Mouse (Mus musculus) lung, embryonic 14.5 days (tissue): ENCODE measurements around the gene Mfap2. TPM values are rescaled to one million over a fixed set of nuclear protein-coding genes. Genes with fewer than 3 reads are reported as not detected.

ENCODE experiments used
- ATAC-seq: fragments of 200-750 bp; cut with Nextera tagmentation; 2 replicates; pipeline ENCODE4 v1.8.0; 2017; ENCODE audit warnings: mild to moderate bottlenecking, moderate TSS enrichment, moderate library complexity; ENCODE audit not compliant: insufficient read depth
- DNase-seq: peaks from one replicate; pipeline ENCODE4 v3.0.0-alpha.2; 2015
- H3K27ac ChIP-seq: fragments of 300-500 bp; sonication (generic); 2 replicates; pipeline ENCODE4 v1.5.1; 2014; ENCODE audit warnings: low read depth, mild to moderate bottlenecking, moderate library complexity
- H3K27me3 ChIP-seq: fragments of 300-500 bp; sonication (generic); 2 replicates; pipeline ENCODE4 v1.6.1; 2014; ENCODE audit warnings: low read length, control low read depth; ENCODE audit not compliant: insufficient read depth
- H3K36me3 ChIP-seq: fragments of 300-500 bp; sonication (generic); 2 replicates; pipeline ENCODE4 v1.6.1; 2014; ENCODE audit warnings: control low read depth; ENCODE audit not compliant: insufficient read depth
- H3K4me1 ChIP-seq: fragments of 300-500 bp; sonication (generic); 2 replicates; pipeline ENCODE4 v1.6.1; 2014; ENCODE audit warnings: antibody characterized with exemption, control low read depth; ENCODE audit not compliant: insufficient read depth
- H3K4me2 ChIP-seq: fragments of 300-500 bp; sonication (generic); 2 replicates; pipeline ENCODE4 v1.6.1; 2014; ENCODE audit warnings: mild to moderate bottlenecking
- H3K4me3 ChIP-seq: fragments of 300-500 bp; sonication (generic); 2 replicates; pipeline ENCODE4 v1.5.1; 2014; ENCODE audit warnings: low read depth, low read length
- H3K9ac ChIP-seq: fragments of 300-500 bp; sonication (generic); 2 replicates; pipeline ENCODE4 v1.6.1; 2014
- H3K9me3 ChIP-seq: fragments of 300-500 bp; sonication (generic); 2 replicates; pipeline ENCODE4 v1.6.1; 2016; ENCODE audit warnings: low read depth, low read length, control low read depth
- CTCF ChIP-seq: IDR thresholded peaks from 2 replicates; pipeline ENCODE4 v1.5.1; 2016; ENCODE audit warnings: antibody characterized with exemption, low read depth
- WGBS: fragments of 180-500 bp; shearing (Covaris S2); extraction: QIAGEN DNeasy Blood & Tissue Kit; methylation state at CpG from one replicate; pipeline ENCODE4 v1.1.7; 2014; 5-methylcytosine and 5-hydroxymethylcytosine counted together
- polyA plus RNA-seq: library from polyadenylated mRNA; unstranded; fragments of >200 nt; fragmentation: Nextera tagmentation; extraction: Ambion mirVana; gene quantifications from 2 replicates; pipeline ENCODE4 v1.2.1, GENCODE M21; 2014

The Mfap2 gene
- polyA plus RNA-seq, 1 experiment from 2014 or later: 566 TPM

- H3K27ac ChIP-seq: peak overlapping the region; percentile 93
- H3K36me3 ChIP-seq: peaks cover 20% of the 10 kb centered on the region
- peaks cover 5% of the 10 kb centered on the region; the same call in 1 of the 2 replicates for H3K4me1 ChIP-seq
- H3K9me3 ChIP-seq: no peaks in the 10 kb centered on the region
- peak overlapping the region; percentile 67 for H3K4me3 ChIP-seq
- no peak for TF ChIP-seq CTCF
- DNase-seq: peak; percentile 39
- H3K4me2 ChIP-seq: peak overlapping the region; percentile 77
- ATAC-seq: no peak; the same call in 1 of the 2 replicates
- no peaks in the 10 kb centered on the region for H3K27me3 ChIP-seq
- 1% methylated on average over 32 of the region's 32 CpGs for WGBS
- H3K9ac ChIP-seq: peak overlapping the region; percentile 79
Observed at GRCm38 (mm10) chr4:141059616-141060425, 49.6 kb downstream of the Mfap2 start.

- peak; percentile 97 for TF ChIP-seq CTCF
Observed at GRCm38 (mm10) chr4:141060426-141061301, 50.4 kb downstream of the Mfap2 start, which contains the start of gene Crocc. Gene Crocc (minus strand): TSS chr4:141060550.

GRCm38 (mm10) chr4:141064104-141064659 is 54.0 kb downstream of the Mfap2 start:
- H3K27ac ChIP-seq: no peak overlapping the region
- 85% methylated on average over 4 of the region's 4 CpGs for WGBS
- no peak for TF ChIP-seq CTCF
- no peak overlapping the region for H3K4me3 ChIP-seq
- no peaks in the 10 kb centered on the region for H3K27me3 ChIP-seq
- no peaks in the 10 kb centered on the region for H3K9me3 ChIP-seq
- H3K4me2 ChIP-seq: no peak overlapping the region
- H3K36me3 ChIP-seq: peaks cover 38% of the 10 kb centered on the region
- H3K4me1 ChIP-seq: peaks cover 13% of the 10 kb centered on the region; the same call in 1 of the 2 replicates
- no peak overlapping the region for H3K9ac ChIP-seq
- ATAC-seq (no peak), DNase-seq (no peak)

More at GRCm38 (mm10) chr4:141060426-141061301, 50.4 kb downstream of the Mfap2 start, which contains the start of gene Crocc:
- WGBS: under 1% methylated on average over 77 of the region's 77 CpGs
- peak; percentile 100 for DNase-seq
- Histone ChIP-seq H3K4me3 (peak within 1 kb of the TSS; percentile 67), H3K9ac (peak within 1 kb of the TSS; percentile 79), H3K36me3 (peaks cover 23% of the 10 kb centered on the region), H3K4me2 (peak within 1 kb of the TSS; percentile 77), H3K27ac (peak within 1 kb of the TSS; percentile 93), H3K27me3 (no peaks in the 10 kb centered on the region), H3K4me1 (peaks cover 5% of the 10 kb centered on the region; the same call in 1 of the 2 replicates), H3K9me3 (no peaks in the 10 kb centered on the region)
- ATAC-seq: peak; percentile 93

GRCm38 (mm10) chr4:141065123-141065522 is 54.9 kb downstream of the Mfap2 start:
- Histone ChIP-seq H3K9ac (no peak overlapping the region), H3K27ac (no peak overlapping the region), H3K9me3 (no peaks in the 10 kb centered on the region), H3K27me3 (no peaks in the 10 kb centered on the region), H3K4me3 (no peak overlapping the region), H3K4me1 (peaks cover 8% of the 10 kb centered on the region; the same call in 1 of the 2 replicates), H3K36me3 (peaks cover 47% of the 10 kb centered on the region), H3K4me2 (no peak overlapping the region)
- ATAC-seq (peak; percentile 5; the same call in 1 of the 2 replicates), DNase-seq (peak; percentile 96)
- TF ChIP-seq CTCF: peak; percentile 98
- WGBS: 6% methylated on average over 8 of the region's 8 CpGs

Other genes with a start within 250 kb of the Mfap2 start
- 1.8 and 2.1 TPM in 2 replicates for gene Padi4, start 236.2 kb upstream of the Mfap2 start, polyA plus RNA-seq
- gene Padi3, start 199.8 kb upstream of the Mfap2 start, polyA plus RNA-seq: 0.12 and 0.14 TPM in 2 replicates
- 0.04 and 0.11 TPM in 2 replicates for gene Padi1, start 164.6 kb upstream of the Mfap2 start, polyA plus RNA-seq
- 1.1 and 1.8 TPM in 2 replicates for gene Padi2, start 104.1 kb upstream of the Mfap2 start, polyA plus RNA-seq
- 382 and 392 TPM in 2 replicates for gene Sdhb, start 49.2 kb upstream of the Mfap2 start, polyA plus RNA-seq
- 34.0 and 37.2 TPM in 2 replicates for gene Atp13a2, start 23.5 kb upstream of the Mfap2 start, polyA plus RNA-seq
- 7.4 and 9.8 TPM in 2 replicates for gene Crocc, start 50.1 kb downstream of the Mfap2 start, polyA plus RNA-seq
- gene Necap2, start 67.9 kb downstream of the Mfap2 start, polyA plus RNA-seq: 88.9 and 93.6 TPM in 2 replicates
- gene Spata21, start 77.9 kb downstream of the Mfap2 start, polyA plus RNA-seq: 0.20 and 0.34 TPM in 2 replicates
- gene Szrd1, start 129.4 kb downstream of the Mfap2 start, polyA plus RNA-seq: 29.8 and 32.5 TPM in 2 replicates
- gene Fbxo42, start 137.5 kb downstream of the Mfap2 start, polyA plus RNA-seq: 28.1 and 28.6 TPM in 2 replicates
- gene Rsg1, start 203.5 kb downstream of the Mfap2 start, polyA plus RNA-seq: 5.3 and 6.3 TPM in 2 replicates
- gene Arhgef19, start 229.1 kb downstream of the Mfap2 start, polyA plus RNA-seq: 20.1 and 21.1 TPM in 2 replicates